Mouse (Mus musculus): ENCODE data around the gene Dram2. TPM values are rescaled to one million over a fixed set of nuclear protein-coding genes. Genes with fewer than 3 reads are reported as not detected.
A peak's percentile ranks its signal among the peaks of the same experiment; 100 is the strongest.

Dram2 gene
- 42.7 and 45.0 TPM in 2 replicates for polyA plus RNA-seq (2016; fragmentation: Nextera tagmentation; extraction: Ambion mirVana)

DNA sequence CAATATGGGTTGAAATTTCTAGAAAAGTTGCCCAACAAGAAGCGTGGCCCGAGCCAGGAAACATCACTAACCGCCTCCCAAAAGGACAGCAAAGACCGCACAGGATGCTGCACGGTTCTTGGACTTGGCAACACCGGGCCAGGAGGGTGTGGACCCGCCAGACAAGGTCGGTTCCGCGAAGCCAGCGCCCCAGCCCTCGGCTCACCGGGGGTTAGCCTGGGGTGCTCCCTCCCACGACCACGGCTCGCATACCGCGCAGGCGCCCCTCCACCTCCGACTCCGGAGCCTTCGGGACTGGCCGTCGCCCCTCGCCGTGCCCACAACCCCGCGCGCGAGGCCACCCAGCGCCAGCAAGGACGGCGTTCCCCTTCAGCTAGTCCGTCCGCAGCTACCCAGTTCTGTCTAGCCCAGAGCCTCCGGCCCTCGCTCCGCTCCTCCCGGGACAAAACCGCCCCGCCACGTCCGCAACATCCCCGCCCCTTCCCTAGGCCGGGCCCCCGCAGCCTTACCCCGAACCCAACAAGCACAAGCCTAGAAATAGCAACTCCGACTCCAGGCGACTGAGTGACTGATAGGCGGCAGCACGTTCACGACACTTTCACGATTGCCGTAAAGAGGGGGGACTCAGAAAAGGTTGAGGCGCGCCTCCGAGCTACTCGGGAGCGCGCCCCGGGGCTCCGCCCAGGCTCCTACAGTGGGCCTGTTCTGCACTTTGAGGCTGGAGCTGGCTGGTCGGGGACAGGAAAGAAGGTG, at the start of gene Dram2, which contains the start of gene Cept1:
TSS of gene Dram2 (plus strand) at position 628 of the 753 bp plus-strand sequence.
TSS of gene Cept1 (minus strand) at position 632 of the 753 bp plus-strand sequence.
- Histone ChIP-seq H3K4me2 (replicated peaks) (peak within 1 kb of the TSS; percentile 66), H3K4me3 (peak within 1 kb of the TSS; percentile 63), H3K4me1 (peaks cover 9% of the 10 kb centered on the region; the same call in 1 of the 2 replicates), H3K9me3 (no peaks in the 10 kb centered on the region), H3K27me3 (no peaks in the 10 kb centered on the region), H3K9ac (peak within 1 kb of the TSS; percentile 79), H3K27ac (peak within 1 kb of the TSS; percentile 97), H3K36me3 (no peaks in the 10 kb centered on the region)
- under 1% methylated on average over 60 of the region's 63 CpGs for WGBS
- ATAC-seq (ENCODE audit: insufficient number of reproducible peaks, insufficient read depth, low FRiP score, low TSS enrichment), result peak; percentile 97

DNA sequence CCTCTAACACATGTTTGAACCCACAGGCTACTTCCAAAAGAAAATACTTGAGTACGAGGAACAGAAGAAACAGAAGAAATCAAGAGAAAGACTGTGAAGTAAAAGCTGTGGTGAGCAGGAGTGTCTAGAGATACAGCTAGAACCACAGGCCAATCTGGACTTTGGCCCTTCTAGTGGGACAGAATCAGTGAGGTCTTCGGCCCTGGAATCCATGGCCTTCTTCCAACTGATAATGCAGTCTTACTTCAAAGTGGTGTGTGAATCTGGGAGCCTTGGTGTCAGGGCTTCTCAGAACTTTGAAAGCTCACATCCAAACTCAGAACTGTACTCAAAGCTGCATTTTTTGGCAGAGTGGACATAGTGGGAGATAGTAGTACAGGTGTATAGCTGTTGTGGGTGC, 47.1 kb upstream of the Dram2 start:
- H3K9ac ChIP-seq, result no peak overlapping the region

DNA sequence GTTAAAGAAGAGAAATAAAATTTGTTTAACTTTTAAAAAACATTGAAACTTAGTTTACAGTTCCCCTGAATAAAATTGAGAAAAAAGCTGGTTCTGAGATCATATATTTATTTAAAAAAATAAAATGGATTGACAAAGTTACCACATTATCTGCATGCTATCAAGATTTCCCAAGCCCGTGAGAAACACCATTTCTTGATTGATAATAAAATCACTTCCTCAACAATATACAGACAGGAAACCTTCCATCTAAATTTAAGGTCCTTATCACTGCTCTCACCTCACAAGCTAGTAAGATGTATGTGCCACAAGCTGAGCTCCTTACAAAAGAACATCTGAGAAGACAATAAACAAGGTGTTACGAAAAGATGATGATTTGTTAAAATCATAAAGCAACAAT, 44.7 kb upstream of the Dram2 start:
- H3K27me3 ChIP-seq, result no peaks in the 10 kb centered on the region
- H3K4me1 ChIP-seq, result no peaks in the 10 kb centered on the region
- no peaks in the 10 kb centered on the region for H3K9me3 ChIP-seq
- WGBS, result 86% methylated on average over 2 of the region's 2 CpGs
- H3K4me2 ChIP-seq (replicated peaks), result no peak overlapping the region
- ATAC-seq (ENCODE audit: insufficient number of reproducible peaks, insufficient read depth, low FRiP score, low TSS enrichment), result no peak
- peaks cover 5% of the 10 kb centered on the region; the same call in 1 of the 2 replicates for H3K36me3 ChIP-seq
- H3K9ac ChIP-seq, result no peak overlapping the region
- no peak overlapping the region for H3K27ac ChIP-seq
- no peak overlapping the region for H3K4me3 ChIP-seq

More for the DNA sequence above, 47.1 kb upstream of the Dram2 start:
- Histone ChIP-seq H3K4me3 (no peak overlapping the region), H3K27ac (no peak overlapping the region), H3K36me3 (peaks cover 5% of the 10 kb centered on the region; the same call in 1 of the 2 replicates), H3K9me3 (no peaks in the 10 kb centered on the region), H3K4me2 (replicated peaks) (no peak overlapping the region), H3K4me1 (no peaks in the 10 kb centered on the region), H3K27me3 (no peaks in the 10 kb centered on the region)
- 84% methylated on average over 2 of the region's 2 CpGs for WGBS
- ATAC-seq (ENCODE audit: insufficient number of reproducible peaks, insufficient read depth, low FRiP score, low TSS enrichment), result no peak

- no peak for ATAC-seq (ENCODE audit: insufficient number of reproducible peaks, insufficient read depth, low FRiP score, low TSS enrichment)
- H3K4me1 ChIP-seq, result no peaks in the 10 kb centered on the region
- no peak overlapping the region for H3K9ac ChIP-seq
- H3K4me3 ChIP-seq, result no peak overlapping the region
- H3K4me2 ChIP-seq (replicated peaks), result no peak overlapping the region
- H3K9me3 ChIP-seq, result no peaks in the 10 kb centered on the region
- no peak overlapping the region for H3K27ac ChIP-seq
- 83% methylated on average over 1 of the region's 1 CpGs for WGBS
- H3K27me3 ChIP-seq, result no peaks in the 10 kb centered on the region
- H3K36me3 ChIP-seq, result no peaks in the 10 kb centered on the region
Measured at GRCm38 (mm10) chr3:106510669-106511068, 36.9 kb upstream of the Dram2 start.

GRCm38 (mm10) chr3:106515016-106515415, 32.6 kb upstream of the Dram2 start:
- no peaks in the 10 kb centered on the region for H3K9me3 ChIP-seq
- H3K36me3 ChIP-seq, result no peaks in the 10 kb centered on the region
- H3K4me2 ChIP-seq (replicated peaks), result no peak overlapping the region
- no peak overlapping the region for H3K4me3 ChIP-seq
- no peaks in the 10 kb centered on the region for H3K27me3 ChIP-seq
- no peaks in the 10 kb centered on the region for H3K4me1 ChIP-seq
- ATAC-seq (ENCODE audit: insufficient number of reproducible peaks, insufficient read depth, low FRiP score, low TSS enrichment), result no peak
- no peak overlapping the region for H3K27ac ChIP-seq
- H3K9ac ChIP-seq, result no peak overlapping the region
- WGBS, result 86% methylated on average over 6 of the region's 6 CpGs

DNA sequence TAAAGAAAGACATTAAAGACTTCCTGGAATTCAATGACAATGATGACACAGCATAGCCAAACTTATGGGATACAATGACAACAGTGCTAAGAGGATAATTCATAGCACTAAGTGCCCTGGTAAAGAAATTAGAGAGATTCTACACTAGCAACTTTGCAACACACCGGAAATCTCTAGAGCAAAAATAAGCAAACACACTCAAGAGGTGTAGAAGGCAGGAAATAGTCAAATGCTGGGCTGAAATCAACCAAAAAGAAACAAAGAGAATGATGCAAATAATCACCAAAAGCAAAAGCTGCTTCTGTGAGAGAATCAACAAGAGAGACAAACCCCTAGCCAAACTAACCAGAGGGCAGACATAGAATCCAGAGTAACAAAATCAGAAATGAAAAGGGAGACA, 24.9 kb upstream of the Dram2 start:
- H3K27ac ChIP-seq, result no peak overlapping the region
- no peak for ATAC-seq (ENCODE audit: insufficient number of reproducible peaks, insufficient read depth, low FRiP score, low TSS enrichment)
- WGBS, result 98% methylated on average over 1 of the region's 1 CpGs
- no peaks in the 10 kb centered on the region for H3K9me3 ChIP-seq
- no peak overlapping the region for H3K4me3 ChIP-seq
- no peaks in the 10 kb centered on the region for H3K27me3 ChIP-seq
- H3K9ac ChIP-seq, result no peak overlapping the region
- no peak overlapping the region for H3K4me2 ChIP-seq (replicated peaks)
- no peaks in the 10 kb centered on the region for H3K36me3 ChIP-seq
- H3K4me1 ChIP-seq, result no peaks in the 10 kb centered on the region

DNA sequence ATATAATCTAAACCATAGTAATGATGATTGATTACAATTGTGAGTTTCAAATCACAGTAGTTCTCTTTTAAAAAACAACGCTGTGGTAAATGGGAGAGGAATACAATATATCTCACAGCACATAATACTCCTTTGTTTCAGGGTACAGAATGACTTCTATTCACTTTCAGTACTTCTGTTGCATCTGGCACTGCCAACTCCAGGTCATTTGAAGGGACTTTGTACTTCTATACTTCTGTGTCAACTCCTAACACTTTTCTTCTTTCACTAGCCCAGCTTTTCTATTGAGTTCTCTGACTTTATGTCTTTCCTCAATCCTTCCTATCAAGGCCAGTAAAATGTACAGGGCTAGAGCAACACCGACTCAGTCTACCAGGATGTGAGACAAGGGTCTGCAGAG, 21.2 kb upstream of the Dram2 start:
- Histone ChIP-seq H3K27me3 (no peaks in the 10 kb centered on the region), H3K27ac (no peak overlapping the region), H3K4me1 (no peaks in the 10 kb centered on the region), H3K9me3 (no peaks in the 10 kb centered on the region), H3K4me3 (no peak overlapping the region), H3K9ac (no peak overlapping the region), H3K36me3 (no peaks in the 10 kb centered on the region), H3K4me2 (replicated peaks) (no peak overlapping the region)
- ATAC-seq (ENCODE audit: insufficient number of reproducible peaks, insufficient read depth, low FRiP score, low TSS enrichment), result no peak
- WGBS, result 84% methylated on average over 2 of the region's 2 CpGs

- H3K27me3 ChIP-seq, result no peaks in the 10 kb centered on the region
- no peak for ATAC-seq (ENCODE audit: insufficient number of reproducible peaks, insufficient read depth, low FRiP score, low TSS enrichment)
- no peaks in the 10 kb centered on the region for H3K9me3 ChIP-seq
- H3K36me3 ChIP-seq, result peaks cover 3% of the 10 kb centered on the region; the same call in 1 of the 2 replicates
- no peaks in the 10 kb centered on the region for H3K4me1 ChIP-seq
- H3K4me3 ChIP-seq, result no peak overlapping the region
- H3K4me2 ChIP-seq (replicated peaks), result no peak overlapping the region
- no peak overlapping the region for H3K27ac ChIP-seq
- H3K9ac ChIP-seq, result no peak overlapping the region
- 94% methylated on average over 2 of the region's 2 CpGs for WGBS
Measured at GRCm38 (mm10) chr3:106528032-106528431, 19.6 kb upstream of the Dram2 start.

DNA sequence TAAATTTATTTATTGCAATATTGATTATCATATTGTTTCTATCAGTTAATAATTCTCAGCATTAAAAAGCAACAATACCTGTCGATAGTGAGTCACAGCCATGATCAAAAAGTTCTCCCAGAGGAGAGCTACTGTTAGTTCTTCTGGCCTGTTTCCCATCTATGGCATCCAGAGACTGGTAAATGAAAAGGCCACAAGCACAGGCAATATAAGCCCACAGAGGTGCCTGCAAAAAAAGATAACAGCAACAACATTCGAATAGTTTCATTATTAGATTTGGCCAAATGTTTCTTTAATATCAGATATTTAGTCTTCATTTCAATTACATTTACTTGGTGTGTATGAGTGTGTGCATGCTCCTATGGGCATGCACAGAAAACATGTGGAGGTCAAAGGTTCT, 14.3 kb upstream of the Dram2 start:
- no peaks in the 10 kb centered on the region for H3K27me3 ChIP-seq
- H3K4me1 ChIP-seq, result no peaks in the 10 kb centered on the region
- no peak overlapping the region for H3K4me2 ChIP-seq (replicated peaks)
- no peaks in the 10 kb centered on the region for H3K9me3 ChIP-seq
- no peak overlapping the region for H3K4me3 ChIP-seq
- H3K9ac ChIP-seq, result no peak overlapping the region
- H3K27ac ChIP-seq, result no peak overlapping the region
- ATAC-seq (ENCODE audit: insufficient number of reproducible peaks, insufficient read depth, low FRiP score, low TSS enrichment), result no peak
- WGBS, result 94% methylated on average over 2 of the region's 2 CpGs
- H3K36me3 ChIP-seq, result peaks cover 3% of the 10 kb centered on the region; the same call in 1 of the 2 replicates

DNA sequence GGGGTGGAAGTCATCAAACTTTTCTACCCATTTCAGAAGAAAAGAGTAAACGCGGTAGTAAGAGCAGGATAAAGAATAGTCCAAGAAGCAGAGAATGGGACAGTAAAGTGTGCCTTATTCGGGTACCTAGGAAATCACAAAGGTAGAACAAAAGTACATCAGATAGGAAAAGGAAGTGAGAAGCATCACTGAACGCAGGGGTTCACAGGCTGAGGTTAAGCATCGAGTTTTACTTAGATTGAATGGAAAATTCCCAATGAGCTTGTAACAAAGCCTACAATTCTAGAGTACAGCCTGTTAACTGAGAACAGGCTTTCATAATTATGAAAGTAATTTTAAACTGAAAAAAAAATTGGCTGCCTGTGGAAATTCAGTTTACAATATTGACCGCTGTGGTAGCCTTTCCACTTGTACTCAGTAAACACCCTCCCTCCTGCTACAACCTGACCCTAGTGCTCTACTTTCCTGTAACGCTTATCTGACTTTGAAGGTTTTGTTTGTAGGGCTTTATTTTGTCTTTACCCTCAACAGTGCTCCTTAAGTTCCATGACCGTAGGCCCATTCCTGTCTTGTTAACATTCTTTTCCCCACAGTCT, 2.8 kb upstream of the Dram2 start:
- H3K4me1 ChIP-seq, result peaks cover 9% of the 10 kb centered on the region; the same call in 1 of the 2 replicates
- WGBS, result 86% methylated on average over 8 of the region's 8 CpGs

DNA sequence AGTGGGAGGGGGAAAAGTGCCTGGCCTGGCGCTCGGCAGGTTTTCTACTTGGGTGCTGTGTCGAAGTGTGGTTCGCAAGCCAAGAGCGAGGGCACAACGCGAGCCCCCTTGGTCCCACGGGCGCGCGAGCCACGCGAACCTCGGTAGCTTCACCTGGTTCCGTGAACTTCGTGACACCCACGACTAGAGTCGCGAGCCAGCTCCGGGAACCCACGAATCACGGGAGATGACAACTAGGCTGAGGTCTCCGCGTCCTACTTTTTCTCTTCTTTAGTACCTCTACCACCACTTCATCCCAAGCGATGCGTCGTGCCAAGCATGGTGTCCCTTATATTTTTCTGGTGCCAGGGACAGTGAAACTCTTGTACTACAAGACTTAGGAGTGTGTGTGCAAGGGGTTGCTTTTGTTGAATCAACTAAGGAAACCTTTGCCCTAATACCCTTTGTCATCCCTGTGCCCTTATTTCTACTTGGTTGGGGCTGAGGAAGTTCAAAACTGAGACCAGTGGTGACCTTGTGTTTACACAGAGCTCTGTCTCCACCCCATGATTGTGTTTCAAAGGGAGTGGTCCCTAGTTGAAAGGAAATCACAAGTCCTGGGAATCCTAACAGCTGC, 434 bp downstream of the Dram2 start:
- ATAC-seq (ENCODE audit: insufficient number of reproducible peaks, insufficient read depth, low FRiP score, low TSS enrichment), result no peak; the same call in none of the 2 replicates
- peak overlapping the region; percentile 66 for H3K4me2 ChIP-seq (replicated peaks)
- H3K36me3 ChIP-seq, result no peaks in the 10 kb centered on the region
- WGBS, result under 1% methylated on average over 27 of the region's 27 CpGs
- no peaks in the 10 kb centered on the region for H3K27me3 ChIP-seq
- peak overlapping the region; percentile 97 for H3K27ac ChIP-seq
- H3K9ac ChIP-seq, result peak overlapping the region; percentile 79
- peak overlapping the region; percentile 63 for H3K4me3 ChIP-seq
- H3K4me1 ChIP-seq, result peaks cover 9% of the 10 kb centered on the region; the same call in 1 of the 2 replicates
- no peaks in the 10 kb centered on the region for H3K9me3 ChIP-seq

More for the DNA sequence above, 2.8 kb upstream of the Dram2 start:
- Histone ChIP-seq H3K27ac (no peak overlapping the region), H3K27me3 (no peaks in the 10 kb centered on the region), H3K36me3 (no peaks in the 10 kb centered on the region), H3K4me2 (replicated peaks) (no peak overlapping the region), H3K4me3 (no peak overlapping the region), H3K9ac (no peak overlapping the region), H3K9me3 (no peaks in the 10 kb centered on the region)
- no peak for ATAC-seq (ENCODE audit: insufficient number of reproducible peaks, insufficient read depth, low FRiP score, low TSS enrichment)
